Mouse (Mus musculus) gonadal fat pad, adult 2 months (tissue): ENCODE data around the gene Gm826. TPM values are rescaled to one million over a fixed set of nuclear protein-coding genes. Genes with fewer than 3 reads are reported as not detected.

Source experiments
- DNase-seq: peaks from one replicate; pipeline ENCODE4 v3.0.0-alpha.2; 2012; ENCODE audit warnings: low read depth
- polyA plus RNA-seq: library from polyadenylated mRNA; depleted of rRNA; stranded (reverse); fragments of >200 nt; gene quantifications from 2 replicates; pipeline ENCODE4 v1.2.3, GENCODE M21; 2012; rRNA removed

Gm826 gene
- polyA plus RNA-seq: 0.28 TPM in 1 of 2 replicates, not detected in the other

DNA sequence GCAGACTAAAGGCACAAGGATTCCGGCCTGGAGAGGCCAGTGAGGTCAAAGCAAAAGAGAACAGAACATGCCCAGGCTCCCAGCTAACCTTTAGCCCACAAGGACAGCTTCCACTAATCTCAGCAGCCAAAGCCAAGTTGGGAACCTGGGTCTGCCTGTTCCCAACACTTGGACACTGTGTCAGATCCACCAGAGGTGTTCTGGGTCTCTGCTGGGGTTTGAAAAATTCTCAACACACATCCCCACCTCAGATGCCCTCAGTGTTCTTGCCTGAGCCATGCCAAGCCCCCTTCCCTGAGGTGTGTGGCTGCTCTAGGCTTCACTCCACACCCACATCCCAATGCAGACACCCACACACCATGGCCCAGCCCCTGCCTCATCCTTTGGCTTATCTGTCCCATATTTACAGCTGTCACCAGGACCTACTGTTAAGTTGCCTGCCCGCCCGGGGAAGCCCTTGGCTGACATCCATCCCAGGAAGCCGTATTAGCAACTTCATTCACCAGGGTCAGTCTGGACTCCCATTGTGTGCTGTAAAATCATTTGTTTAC lies at the start of gene Gm826:
Gene Gm826 (minus strand): TSS at position 52 of the 551 bp plus-strand sequence.
- no peak for DNase-seq

DNA sequence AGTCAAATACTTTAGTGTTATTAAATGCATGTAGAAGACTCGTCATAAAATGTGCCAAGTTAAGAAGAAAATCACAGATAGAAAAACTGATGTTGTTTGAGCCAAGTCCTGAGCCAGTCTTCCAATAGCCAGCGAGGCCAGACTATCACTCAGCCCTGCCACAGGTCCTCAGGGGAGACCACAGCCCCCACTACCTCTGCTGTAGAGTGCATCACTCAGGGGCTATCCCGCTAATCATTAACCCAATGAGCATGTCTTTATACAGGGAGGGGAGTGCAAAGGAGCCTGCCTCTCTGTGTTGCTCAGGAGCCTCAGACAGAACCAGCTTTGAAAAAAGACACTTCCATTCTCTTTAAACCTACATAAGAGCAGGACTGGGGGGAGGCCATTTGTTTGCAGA lies 49.5 kb upstream of the Gm826 start:
- no peak for DNase-seq

DNA sequence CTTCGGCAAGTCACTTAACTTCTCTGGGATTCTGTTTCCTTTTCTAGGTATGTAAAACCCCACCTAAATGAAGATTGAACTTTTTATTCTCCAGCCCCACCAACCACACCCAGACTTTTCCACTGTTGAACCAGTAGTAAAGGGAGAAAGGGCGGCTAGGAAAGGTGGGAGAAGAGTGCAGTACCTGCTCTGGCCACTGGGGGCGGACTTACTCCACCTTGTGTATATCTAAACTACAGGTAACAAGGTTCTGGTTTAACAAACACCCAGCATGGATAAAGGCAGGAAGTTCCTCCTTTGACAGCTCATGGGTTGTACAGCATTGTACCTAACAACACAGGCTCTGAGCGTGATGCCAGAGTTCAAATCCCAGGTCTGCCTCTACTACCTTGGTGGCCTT lies 44.3 kb upstream of the Gm826 start:
- no peak for DNase-seq

DNA sequence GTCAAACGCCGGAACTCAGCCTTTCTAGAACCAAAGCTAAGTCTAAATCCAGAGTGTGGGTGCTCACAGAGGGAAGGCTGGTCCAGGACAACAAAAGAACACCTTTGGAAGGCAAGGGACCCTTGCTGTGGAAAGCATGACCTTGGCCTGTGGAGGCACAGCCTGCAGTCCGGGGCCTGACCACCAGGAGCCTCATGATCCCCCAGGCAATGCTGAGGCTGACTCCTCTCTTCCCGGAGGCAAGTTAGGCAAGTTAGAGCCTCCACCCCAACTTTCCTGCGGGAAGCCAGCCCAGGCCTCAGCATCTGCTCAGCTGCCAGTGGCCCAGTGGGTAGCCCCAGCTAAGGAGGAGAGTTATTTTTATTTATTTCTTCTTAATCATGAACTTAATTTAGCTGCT lies 42.3 kb upstream of the Gm826 start:
- no peak for DNase-seq

- no peak for DNase-seq
These were observed 35.9 kb upstream of the Gm826 start for GRCm38 (mm10) chr2:160369653-160370420.

GRCm38 (mm10) chr2:160368422-160369357 lies 34.7 kb upstream of the Gm826 start:
- DNase-seq: no peak

GRCm38 (mm10) chr2:160367448-160368208 lies 33.7 kb upstream of the Gm826 start:
- DNase-seq: no peak

DNA sequence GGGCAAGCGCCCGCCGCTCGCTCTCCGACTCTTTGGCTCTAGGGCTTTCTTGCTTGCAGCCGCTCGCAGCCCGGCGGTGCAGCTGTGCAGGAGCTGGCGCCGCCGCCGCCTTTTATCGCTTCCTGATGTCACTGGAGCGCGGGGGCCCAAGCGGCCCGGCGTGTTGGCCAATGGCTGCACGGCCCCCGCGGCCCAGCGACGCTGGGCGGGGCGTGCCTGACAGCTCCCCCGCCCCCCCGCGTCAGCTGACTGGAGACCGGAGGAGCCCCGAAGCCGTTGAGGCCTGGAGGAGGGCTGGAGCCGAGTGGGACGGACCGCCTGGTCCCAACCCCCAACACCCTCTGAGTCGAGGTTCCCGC lies 33.0 kb upstream of the Gm826 start, which contains the start of gene Mafb:
Gene Mafb (minus strand): TSS at position 86 of the 359 bp plus-strand sequence.
- DNase-seq: no peak

- no peak for DNase-seq
These were observed 32.4 kb upstream of the Gm826 start for GRCm38 (mm10) chr2:160366111-160366979.

- DNase-seq: no peak
These were observed 31.3 kb upstream of the Gm826 start for GRCm38 (mm10) chr2:160365107-160365911.

GRCm38 (mm10) chr2:160364666-160365065 lies 30.7 kb upstream of the Gm826 start:
- DNase-seq: no peak

GRCm38 (mm10) chr2:160364128-160364650 lies 30.2 kb upstream of the Gm826 start:
- DNase-seq: no peak

- no peak for DNase-seq
These were observed 29.2 kb upstream of the Gm826 start for GRCm38 (mm10) chr2:160363201-160363600.

GRCm38 (mm10) chr2:160361442-160362121 lies 27.6 kb upstream of the Gm826 start:
- no peak for DNase-seq

DNA sequence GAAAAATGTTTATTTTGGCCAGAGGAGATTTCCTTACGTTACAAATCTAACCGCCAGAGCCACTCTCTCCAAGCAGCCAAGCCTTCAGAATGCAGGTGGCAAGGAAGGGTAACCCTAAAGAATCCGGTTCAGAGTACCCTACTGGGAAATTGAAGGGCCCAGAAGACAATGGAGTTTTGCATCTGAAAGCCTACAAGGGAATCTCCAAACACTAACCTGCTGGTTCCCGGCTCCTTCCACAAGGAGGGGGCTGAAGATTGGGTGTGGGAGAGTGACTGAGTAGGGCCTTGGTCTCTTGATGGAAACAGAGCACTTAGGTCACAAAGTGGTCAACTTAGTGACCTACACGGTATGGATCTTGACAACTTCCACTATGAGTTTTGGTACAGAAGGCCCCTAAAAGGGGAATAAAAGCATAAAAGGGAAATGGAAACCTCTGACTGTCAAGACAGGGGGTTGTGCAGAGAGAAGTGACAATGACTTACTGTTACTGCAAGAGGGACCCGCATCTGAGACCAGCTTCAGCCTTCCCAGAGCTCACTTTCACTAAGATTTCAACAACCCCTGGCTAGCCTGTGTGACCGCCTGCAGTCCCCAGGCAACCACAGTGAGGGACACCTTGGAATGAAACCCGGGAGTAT lies 26.4 kb upstream of the Gm826 start:
- DNase-seq: no peak

DNA sequence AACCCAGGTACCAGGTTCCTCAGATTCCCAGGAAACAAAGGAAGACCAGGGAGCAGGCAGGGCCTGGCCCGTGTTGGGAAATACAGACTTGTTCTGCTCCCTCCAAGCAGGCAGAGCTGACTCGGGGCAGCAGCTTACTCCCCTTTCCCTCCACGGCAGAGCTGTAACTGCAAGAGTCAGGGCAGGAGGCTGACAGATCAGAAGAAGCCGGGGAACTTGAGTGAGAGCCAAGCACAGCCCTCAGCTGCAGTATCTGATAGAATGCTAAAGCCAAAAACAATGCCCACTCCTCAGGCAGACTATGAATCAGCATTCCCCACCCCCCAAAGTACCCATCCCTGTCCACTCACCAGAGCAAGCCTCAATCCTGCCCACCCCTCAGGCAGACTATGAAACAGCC lies 24.9 kb upstream of the Gm826 start:
- DNase-seq: no peak

- DNase-seq: no peak
These were observed 23.5 kb upstream of the Gm826 start for GRCm38 (mm10) chr2:160357442-160357841.

DNA sequence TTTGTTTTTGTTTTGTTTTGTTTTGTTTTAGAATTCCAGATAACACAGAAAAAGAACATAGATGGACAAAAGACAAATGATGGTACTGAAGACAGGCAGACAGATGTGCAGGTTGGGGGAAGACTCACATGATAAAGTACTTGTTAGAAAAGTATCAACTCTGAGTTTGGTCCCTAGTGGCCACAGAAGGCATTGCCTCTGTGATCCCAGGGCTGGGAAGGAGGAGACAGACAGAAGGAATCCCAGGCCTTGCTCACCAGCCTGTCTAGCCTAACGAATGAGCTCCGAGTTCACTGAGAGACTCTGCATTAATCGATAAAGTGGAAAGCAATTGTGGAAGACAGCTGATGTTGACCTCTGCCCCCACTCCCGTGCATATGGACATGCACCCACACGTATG lies 22.2 kb upstream of the Gm826 start:
- no peak for DNase-seq
